Mouse (Mus musculus) embryonic facial prominence, embryonic 14.5 days (tissue): ENCODE results near the gene Serhl. TPM values are rescaled to one million over a fixed set of nuclear protein-coding genes. Genes with fewer than 3 reads are reported as not detected.

Experiments
- ATAC-seq: fragments of 200-750 bp; cut with Nextera tagmentation; 2 replicates; pipeline ENCODE4 v1.8.0; 2017; ENCODE audit warnings: low read depth, moderate number of reproducible peaks, moderate TSS enrichment
- DNase-seq: peaks from one replicate; pipeline ENCODE4 v3.0.0-alpha.2; 2015; ENCODE audit warnings: low spot score
- H3K27ac ChIP-seq: fragments of 300-500 bp; sonication (generic); replicated peaks from 2 replicates; pipeline ENCODE4 v1.5.1; 2014; ENCODE audit warnings: low read depth, mild to moderate bottlenecking, low read length, moderate library complexity
- H3K27me3 ChIP-seq: fragments of 300-500 bp; sonication (generic); replicated peaks from 2 replicates; pipeline ENCODE4 v1.6.1; 2014; ENCODE audit warnings: low read length; ENCODE audit not compliant: control insufficient read depth, insufficient read depth
- H3K36me3 ChIP-seq: fragments of 300-500 bp; sonication (generic); 2 replicates; pipeline ENCODE4 v1.6.1; 2014; ENCODE audit warnings: low read length, mixed read lengths; ENCODE audit not compliant: control insufficient read depth, insufficient read depth
- H3K4me1 ChIP-seq: fragments of 300-500 bp; sonication (generic); 2 replicates; pipeline ENCODE4 v1.6.1; 2014; ENCODE audit warnings: antibody characterized with exemption, low read length; ENCODE audit not compliant: control insufficient read depth, insufficient read depth
- H3K4me2 ChIP-seq: fragments of 300-500 bp; sonication (generic); 2 replicates; pipeline ENCODE4 v1.6.1; 2014; ENCODE audit warnings: low read depth, mild to moderate bottlenecking, low read length, moderate library complexity, mixed read lengths
- H3K4me3 ChIP-seq: fragments of 300-500 bp; sonication (generic); 2 replicates; pipeline ENCODE4 v1.5.1; 2014; ENCODE audit warnings: low read depth, mild to moderate bottlenecking, low read length
- H3K9ac ChIP-seq: fragments of 300-500 bp; sonication (generic); 2 replicates; pipeline ENCODE4 v1.6.1; 2014; ENCODE audit warnings: low read depth, mild to moderate bottlenecking, low read length, moderate library complexity, mixed read lengths
- H3K9me3 ChIP-seq: fragments of 300-500 bp; sonication (generic); 2 replicates; pipeline ENCODE4 v1.6.1; 2016; ENCODE audit warnings: low read length; ENCODE audit not compliant: control insufficient read depth
- WGBS: fragments of 180-500 bp; shearing (Covaris S2); extraction: QIAGEN DNeasy Blood & Tissue Kit; methylation state at CpG from one replicate; pipeline ENCODE4 v1.1.7; 2014; 5-methylcytosine and 5-hydroxymethylcytosine counted together
- polyA plus RNA-seq: library from polyadenylated mRNA; unstranded; fragments of >200 nt; fragmentation: Nextera tagmentation; extraction: Ambion mirVana; gene quantifications from 2 replicates; pipeline ENCODE4 v1.2.1, GENCODE M21; 2014

Serhl gene
- polyA plus RNA-seq, 1 experiment from 2014 or later: 63.8 TPM

DNA sequence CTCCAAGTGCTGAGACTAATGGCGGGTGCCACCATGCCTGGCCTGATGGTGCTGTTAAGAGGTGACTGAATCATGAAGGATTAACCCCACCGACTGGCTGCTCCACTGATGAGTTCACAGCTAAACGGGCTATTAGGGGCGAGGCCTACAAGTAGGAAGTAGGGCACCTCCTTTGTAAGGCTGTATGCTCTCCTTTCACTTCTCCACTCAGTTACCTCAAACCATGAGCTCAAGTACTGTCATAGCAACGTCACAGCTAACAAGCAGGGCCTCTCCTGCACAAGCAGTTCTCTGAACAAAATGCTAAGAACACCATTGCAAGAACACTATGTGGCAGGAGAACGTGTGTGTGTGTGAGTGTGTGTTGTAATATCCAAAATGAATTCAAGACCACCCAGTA, 56.2 kb downstream of the Serhl start:
- no peak overlapping the region for H3K4me3 ChIP-seq
- 90% methylated on average over 6 of the region's 6 CpGs for WGBS
- H3K9ac ChIP-seq: no peak overlapping the region
- H3K9me3 ChIP-seq: no peaks in the 10 kb centered on the region
- ATAC-seq (no peak), DNase-seq (no peak)
- no peak overlapping the region for H3K4me2 ChIP-seq
- no peak overlapping the region for H3K27ac ChIP-seq
- peaks cover 11% of the 10 kb centered on the region; the same call in 1 of the 2 replicates for H3K4me1 ChIP-seq
- H3K36me3 ChIP-seq: peaks cover 30% of the 10 kb centered on the region
- H3K27me3 ChIP-seq: no peaks in the 10 kb centered on the region

DNA sequence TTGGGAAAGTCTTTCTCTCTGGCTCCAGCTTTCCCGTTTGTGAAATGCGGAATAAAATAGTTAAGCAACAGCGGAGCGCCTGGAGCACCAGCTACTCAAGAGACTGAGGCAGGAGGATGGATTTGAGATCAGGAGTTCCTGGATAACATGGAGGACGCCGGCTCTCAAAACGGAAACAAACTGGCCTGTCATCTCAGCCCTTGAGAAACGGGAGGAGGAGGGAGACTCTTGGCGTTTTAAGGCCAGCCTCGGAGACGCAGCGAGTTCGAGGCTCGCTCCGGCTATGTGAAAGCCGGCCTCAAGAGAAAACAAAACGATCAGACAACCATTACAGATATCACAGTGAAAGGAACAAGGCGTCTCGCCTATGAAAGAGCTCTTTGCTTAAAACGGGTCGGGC, 59.1 kb downstream of the Serhl start:
- H3K27me3 ChIP-seq: no peaks in the 10 kb centered on the region
- peak overlapping the region; percentile 93 for H3K4me3 ChIP-seq
- no peaks in the 10 kb centered on the region for H3K9me3 ChIP-seq
- peak overlapping the region; percentile 91 for H3K4me2 ChIP-seq
- H3K9ac ChIP-seq: peak overlapping the region; percentile 98
- ATAC-seq (no peak), DNase-seq (no peak)
- WGBS: 3% methylated on average over 19 of the region's 21 CpGs
- H3K27ac ChIP-seq: peak overlapping the region; percentile 98
- peaks cover 11% of the 10 kb centered on the region; the same call in 1 of the 2 replicates for H3K4me1 ChIP-seq
- peaks cover 31% of the 10 kb centered on the region for H3K36me3 ChIP-seq

DNA sequence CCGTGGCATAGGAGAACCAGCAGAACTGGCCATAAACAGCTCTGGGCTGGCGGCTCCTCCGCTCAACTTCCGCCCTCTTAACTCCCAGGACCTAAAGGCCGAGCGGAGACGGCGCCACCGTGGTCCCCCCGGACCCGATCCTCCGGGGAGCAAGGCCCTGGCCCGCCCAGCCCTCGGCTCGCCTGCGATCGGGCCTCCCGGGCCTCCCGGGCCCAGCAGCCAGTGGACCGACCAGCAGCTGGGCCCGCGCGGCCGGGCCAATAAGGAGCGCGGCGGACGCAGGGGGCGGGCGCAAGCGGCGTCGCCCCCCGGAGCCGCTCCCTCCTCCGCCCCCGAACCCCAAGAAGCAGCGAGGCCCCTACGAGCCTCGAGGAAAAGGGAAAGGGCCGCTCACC, 59.5 kb downstream of the Serhl start:
- Histone ChIP-seq H3K4me1 (peaks cover 11% of the 10 kb centered on the region; the same call in 1 of the 2 replicates), H3K27ac (peak overlapping the region; percentile 98), H3K4me3 (peak overlapping the region; percentile 93), H3K9me3 (no peaks in the 10 kb centered on the region), H3K27me3 (no peaks in the 10 kb centered on the region), H3K9ac (peak overlapping the region; percentile 98), H3K4me2 (peak overlapping the region; percentile 91), H3K36me3 (peaks cover 34% of the 10 kb centered on the region)
- 0% methylated on average over 10 of the region's 41 CpGs for WGBS
- DNase-seq: peak; percentile 86
- ATAC-seq: peak; percentile 75

DNA sequence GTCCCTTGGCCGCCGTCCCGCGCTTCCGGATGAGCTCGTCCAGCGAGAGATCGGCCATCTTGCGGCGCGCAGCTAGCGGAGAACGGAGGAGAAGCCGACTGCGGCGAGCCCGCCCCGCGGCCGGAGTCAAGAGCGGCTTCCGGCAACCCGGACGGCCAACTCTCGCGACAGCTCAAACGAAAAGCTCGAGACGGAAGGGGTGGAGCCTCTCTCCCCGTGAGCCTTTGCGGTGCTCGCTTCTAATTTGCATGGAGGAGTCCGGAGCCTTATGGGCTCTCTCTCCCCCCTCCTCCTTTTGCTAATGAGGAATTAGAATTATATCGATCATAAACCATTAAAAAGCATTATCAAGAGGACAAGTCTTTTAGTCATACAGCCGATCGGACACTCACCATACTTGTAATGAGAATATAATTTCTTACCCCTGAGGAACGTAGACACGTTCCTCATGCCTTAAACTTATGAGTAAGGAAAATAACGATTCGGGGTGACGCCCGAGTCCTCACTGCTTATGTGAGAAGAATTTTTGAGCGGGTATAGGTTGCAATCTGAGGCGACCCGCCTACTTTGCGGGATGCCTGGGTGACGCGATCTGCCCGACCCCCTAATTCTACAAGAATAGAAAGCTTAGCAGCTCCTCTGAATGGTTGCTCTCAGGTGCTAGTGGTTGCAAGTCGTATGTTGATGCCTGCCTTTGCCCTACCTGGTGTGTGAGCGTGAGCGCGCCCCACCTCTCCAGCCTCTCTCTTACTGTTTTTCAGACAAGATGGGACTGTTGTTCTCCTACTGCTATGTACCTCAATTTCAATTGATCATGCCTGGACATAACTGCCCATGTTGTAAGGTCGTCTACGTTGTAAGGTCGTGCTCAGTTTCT, 60.1 kb downstream of the Serhl start, which contains the start of gene Poldip3:
Gene Poldip3 (minus strand): TSS at position 189 of the 877 bp plus-strand sequence.
- Histone ChIP-seq H3K9ac (peak within 1 kb of the TSS; percentile 98), H3K27me3 (no peaks in the 10 kb centered on the region)

DNA sequence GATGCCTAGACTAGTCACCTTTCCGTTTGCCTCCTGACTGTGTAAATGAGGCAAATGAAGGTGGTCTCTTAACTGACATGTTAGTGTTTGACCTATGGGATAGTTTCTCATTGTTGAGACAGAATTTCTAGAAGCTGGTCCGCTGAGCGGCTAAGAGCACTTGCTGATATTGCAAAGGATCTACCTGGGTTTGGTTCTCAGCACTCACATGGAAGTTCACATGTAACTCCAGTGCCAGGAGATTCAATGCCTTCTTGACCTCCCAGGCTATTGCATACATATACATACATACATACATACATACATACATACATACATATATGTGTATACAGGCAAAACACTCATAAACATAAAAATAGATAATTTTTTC, 60.8 kb downstream of the Serhl start:
- H3K27me3 ChIP-seq: no peaks in the 10 kb centered on the region
- H3K9me3 ChIP-seq: no peaks in the 10 kb centered on the region
- H3K27ac ChIP-seq: peak overlapping the region; percentile 98
- H3K9ac ChIP-seq: 0 out of 2 replicates have a peak overlapping the region, but pooled peaks have one; percentile 98
- H3K4me1 ChIP-seq: peaks cover 11% of the 10 kb centered on the region; the same call in 1 of the 2 replicates
- 16% methylated on average over 3 of the region's 3 CpGs for WGBS
- DNase-seq (no peak), ATAC-seq (no peak)
- H3K4me2 ChIP-seq: peak overlapping the region; percentile 91
- peaks cover 31% of the 10 kb centered on the region for H3K36me3 ChIP-seq
- H3K4me3 ChIP-seq: peak overlapping the region; percentile 93

More for the DNA sequence above, 60.1 kb downstream of the Serhl start, which contains the start of gene Poldip3:
- peak within 1 kb of the TSS; percentile 91 for H3K4me2 ChIP-seq
- H3K9me3 ChIP-seq: no peaks in the 10 kb centered on the region
- peak within 1 kb of the TSS; percentile 98 for H3K27ac ChIP-seq
- peak within 1 kb of the TSS; percentile 93 for H3K4me3 ChIP-seq
- H3K36me3 ChIP-seq: peaks cover 33% of the 10 kb centered on the region
- peak; percentile 99 for DNase-seq
- WGBS: under 1% methylated on average over 50 of the region's 56 CpGs
- H3K4me1 ChIP-seq: peaks cover 11% of the 10 kb centered on the region; the same call in 1 of the 2 replicates
- peak; percentile 93 for ATAC-seq

DNA sequence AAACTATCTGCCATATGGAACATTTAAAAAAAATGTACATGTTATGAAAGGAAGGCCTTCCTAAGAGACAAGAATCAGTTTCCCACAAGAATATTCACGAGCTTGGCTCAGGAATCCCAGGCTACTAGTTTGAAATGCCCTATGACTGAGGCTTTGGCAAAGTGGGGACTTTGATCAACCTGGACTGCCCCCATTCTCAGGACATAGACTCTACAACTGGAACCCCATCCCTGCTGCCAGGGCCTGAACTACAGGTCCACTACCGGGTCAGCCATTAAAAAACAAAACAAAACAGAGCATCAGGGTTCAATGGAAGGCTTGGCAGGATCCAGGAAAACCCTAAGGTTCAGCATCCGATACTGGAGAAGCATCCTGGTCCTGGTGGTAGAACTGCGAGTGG, 61.4 kb downstream of the Serhl start:
- H3K4me1 ChIP-seq: peaks cover 11% of the 10 kb centered on the region; the same call in 1 of the 2 replicates
- H3K9ac ChIP-seq: no peak overlapping the region
- no peak overlapping the region for H3K4me2 ChIP-seq
- DNase-seq (no peak), ATAC-seq (no peak)
- no peak overlapping the region for H3K4me3 ChIP-seq
- H3K27me3 ChIP-seq: no peaks in the 10 kb centered on the region
- whole genome bisulfite sequencing: 86% methylated on average over 4 of the region's 4 CpGs
- H3K36me3 ChIP-seq: peaks cover 31% of the 10 kb centered on the region
- peak overlapping the region; percentile 7 for H3K27ac ChIP-seq
- H3K9me3 ChIP-seq: no peaks in the 10 kb centered on the region

DNA sequence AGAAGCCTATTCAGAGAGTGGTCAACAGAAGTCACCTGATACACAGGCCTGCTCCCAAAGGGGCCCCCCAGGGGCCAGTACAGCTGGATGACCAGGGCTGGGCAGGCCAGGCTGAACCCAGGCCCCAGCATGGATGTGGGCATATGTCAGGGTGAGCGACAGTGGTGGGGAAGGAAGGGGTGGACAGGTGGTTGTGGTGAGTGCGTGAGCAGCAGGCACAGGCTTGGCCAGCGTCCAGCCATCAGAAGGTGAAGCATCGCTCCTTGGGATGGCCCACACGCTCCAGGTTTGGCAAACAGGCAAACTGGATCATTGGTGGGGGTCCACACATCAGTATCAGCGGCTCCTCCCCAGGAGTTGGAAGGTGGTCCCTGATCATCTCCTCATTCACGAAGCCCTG, 65.0 kb downstream of the Serhl start:
- H3K4me1 ChIP-seq: 0 out of 2 replicates have a peak, but pooled peaks cover 4% of the 10 kb centered on the region
- no peak overlapping the region for H3K9ac ChIP-seq
- ATAC-seq: no peak
- no peaks in the 10 kb centered on the region for H3K9me3 ChIP-seq
- WGBS: 93% methylated on average over 7 of the region's 7 CpGs
- DNase-seq: no peak
- peaks cover 41% of the 10 kb centered on the region for H3K36me3 ChIP-seq
- no peaks in the 10 kb centered on the region for H3K27me3 ChIP-seq
- H3K4me3 ChIP-seq: no peak overlapping the region
- H3K4me2 ChIP-seq: no peak overlapping the region
- H3K27ac ChIP-seq: no peak overlapping the region

DNA sequence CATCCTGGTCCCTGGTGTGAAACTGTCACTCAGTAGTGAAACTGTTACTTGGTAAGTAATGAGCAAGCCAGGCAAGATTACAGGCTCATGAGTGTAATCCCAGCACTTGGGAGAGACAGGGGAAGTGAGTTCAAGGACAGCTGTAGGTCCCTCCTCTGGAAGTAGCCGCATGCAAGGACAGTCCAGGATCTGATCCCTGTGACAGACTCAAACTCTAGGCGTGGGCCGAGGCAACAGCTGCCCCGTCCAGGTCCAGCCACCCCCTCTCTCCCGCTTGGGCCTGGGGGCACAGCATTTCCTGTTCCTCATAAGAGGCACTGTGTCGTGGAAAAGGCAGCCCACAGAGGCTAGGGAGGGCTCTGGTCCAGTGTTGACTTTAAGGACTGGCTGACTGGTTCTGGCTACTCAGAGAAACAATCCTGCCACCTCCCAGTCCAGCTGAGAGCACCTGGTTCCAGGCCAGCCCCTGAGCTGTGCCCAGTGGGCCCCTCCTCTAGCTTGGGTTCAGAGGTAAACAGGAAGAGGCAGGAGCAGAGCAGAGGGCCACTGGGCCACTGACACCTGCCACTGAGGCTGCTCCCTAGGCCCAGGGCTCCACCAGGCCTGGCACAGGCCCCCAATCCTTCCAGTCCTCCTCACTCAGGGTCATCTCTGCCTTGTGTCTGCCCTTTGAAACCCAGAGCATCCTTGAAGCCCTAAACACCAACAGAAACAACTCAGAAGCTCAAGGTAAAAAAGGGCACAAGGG, 66.5 kb downstream of the Serhl start:
- ATAC-seq (peak; percentile 9; the same call in 1 of the 2 replicates), DNase-seq (no peak)
- Histone ChIP-seq H3K4me2 (no peak overlapping the region), H3K4me3 (no peak overlapping the region), H3K36me3 (peaks cover 55% of the 10 kb centered on the region), H3K9ac (peak overlapping the region; percentile 8; the same call in 1 of the 2 replicates), H3K4me1 (no peaks in the 10 kb centered on the region), H3K9me3 (no peaks in the 10 kb centered on the region), H3K27me3 (no peaks in the 10 kb centered on the region), H3K27ac (no peak overlapping the region)
- 51% methylated on average over 6 of the region's 6 CpGs for WGBS
